Mouse (Mus musculus) hindbrain, embryonic 10.5 days (tissue): Measurements from ENCODE around the gene Tmeff1. TPM values are rescaled to one million over a fixed set of nuclear protein-coding genes. Genes with fewer than 3 reads are reported as not detected.

ENCODE experiments used
- DNase-seq: peaks from one replicate; pipeline ENCODE4 v3.0.0-alpha.2; 2017; ENCODE audit warnings: low spot score
- H3K27ac ChIP-seq: fragments of 300-500 bp; sonication (generic); 2 replicates; pipeline ENCODE4 v1.5.1; 2016; ENCODE audit warnings: mild to moderate bottlenecking, moderate library complexity
- H3K27me3 ChIP-seq: fragments of 300-500 bp; sonication (generic); 2 replicates; pipeline ENCODE4 v1.6.1; 2016; ENCODE audit warnings: mild to moderate bottlenecking; ENCODE audit not compliant: poor library complexity, insufficient read depth, severe bottlenecking
- H3K36me3 ChIP-seq: fragments of 300-500 bp; sonication (generic); 2 replicates; pipeline ENCODE4 v1.6.1; 2016; ENCODE audit warnings: mild to moderate bottlenecking, moderate library complexity
- H3K4me1 ChIP-seq: fragments of 300-500 bp; sonication (generic); replicated peaks from 2 replicates; pipeline ENCODE4 v1.6.1; 2016; ENCODE audit warnings: mild to moderate bottlenecking
- H3K4me3 ChIP-seq: fragments of 300-500 bp; sonication (generic); 2 replicates; pipeline ENCODE4 v1.5.1; 2016; ENCODE audit warnings: mild to moderate bottlenecking, moderate library complexity
- H3K9me3 ChIP-seq: fragments of 300-500 bp; sonication (generic); 2 replicates; pipeline ENCODE4 v1.6.1; 2016; ENCODE audit warnings: mild to moderate bottlenecking, moderate library complexity
- WGBS: fragments of 180-500 bp; shearing (Covaris S2); methylation state at CpG from one replicate; pipeline ENCODE4 v1.1.7; 2016; 5-methylcytosine and 5-hydroxymethylcytosine counted together
- polyA plus RNA-seq: library from polyadenylated mRNA; unstranded; fragments of >200 nt; fragmentation: Nextera tagmentation; extraction: Ambion mirVana; gene quantifications from 2 replicates; pipeline ENCODE4 v1.2.1, GENCODE M21; 2016

Gene Tmeff1
- polyA plus RNA-seq, 1 experiment from 2014 or later, result 175 TPM

DNA sequence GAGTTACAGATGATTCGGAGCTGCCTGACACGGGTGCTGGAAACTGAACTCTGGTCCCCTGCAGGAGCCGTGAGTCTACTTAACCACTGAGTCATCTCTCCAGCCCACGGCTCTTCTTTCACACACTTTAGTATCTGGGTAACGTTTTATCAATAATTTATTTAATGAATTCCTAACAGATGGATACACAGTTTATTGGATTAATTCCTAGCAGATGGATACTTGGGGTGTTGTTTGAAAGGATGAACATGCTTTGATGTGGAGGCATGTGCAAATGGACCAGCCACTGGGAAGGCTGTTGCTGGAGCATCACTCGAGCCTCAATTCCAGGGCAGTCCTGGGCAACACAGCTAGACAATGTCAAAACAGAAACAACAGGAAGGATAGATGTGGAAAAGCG is 11.1 kb downstream of the Tmeff1 start:
- Histone ChIP-seq H3K4me3 (no peak overlapping the region), H3K9me3 (no peaks in the 10 kb centered on the region), H3K27me3 (no peaks in the 10 kb centered on the region), H3K36me3 (peaks cover 51% of the 10 kb centered on the region), H3K27ac (no peak overlapping the region), H3K4me1 (peaks cover 22% of the 10 kb centered on the region)
- no peak for DNase-seq
- WGBS, result 94% methylated on average over 7 of the region's 7 CpGs

DNA sequence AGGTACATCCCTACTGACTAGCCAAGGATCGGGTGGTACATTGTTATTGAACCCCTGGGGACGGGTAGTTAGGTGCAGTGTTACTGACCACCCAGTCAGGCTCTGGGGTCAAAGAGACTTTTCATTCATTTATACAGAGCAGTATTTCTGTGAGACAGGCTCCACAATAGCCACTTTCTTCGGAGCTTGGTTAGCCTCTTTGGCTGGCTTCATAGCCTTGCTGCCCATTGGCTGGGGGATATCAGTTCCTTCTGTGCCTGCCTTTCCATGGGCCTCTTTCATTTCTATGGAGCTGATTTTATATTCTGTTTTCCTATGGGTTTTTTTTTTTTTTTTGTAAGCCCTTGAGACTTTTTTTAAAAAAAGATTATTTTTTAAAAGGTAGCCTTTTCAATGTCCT is 20.7 kb downstream of the Tmeff1 start:
- Histone ChIP-seq H3K27ac (no peak overlapping the region), H3K9me3 (no peaks in the 10 kb centered on the region), H3K4me3 (no peak overlapping the region), H3K4me1 (no peaks in the 10 kb centered on the region; the same call in 1 of the 2 replicates), H3K27me3 (no peaks in the 10 kb centered on the region), H3K36me3 (peaks cover 58% of the 10 kb centered on the region)
- DNase-seq, result no peak
- WGBS, result 69% methylated on average over 3 of the region's 3 CpGs

DNA sequence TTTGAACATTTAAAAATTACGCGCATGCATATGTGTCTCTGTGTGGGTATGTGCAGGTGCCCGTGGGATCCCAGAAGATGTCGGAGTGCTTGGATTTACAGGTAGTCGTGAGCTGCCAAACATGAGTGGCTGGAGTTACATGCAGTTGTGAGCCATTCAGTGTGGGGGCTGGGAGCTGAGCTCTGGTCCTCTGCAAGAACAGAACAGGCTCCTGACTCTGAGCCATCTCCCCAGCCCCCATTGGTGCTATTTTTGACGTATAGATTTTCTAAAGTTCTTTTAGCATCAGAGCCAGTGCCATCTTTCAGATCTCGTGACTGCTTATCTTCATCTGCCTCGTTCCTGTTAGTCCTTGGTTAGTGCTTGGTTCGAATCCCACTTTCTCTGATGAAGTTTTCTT is 24.5 kb downstream of the Tmeff1 start:
- no peaks in the 10 kb centered on the region for H3K9me3 ChIP-seq
- no peak overlapping the region for H3K4me3 ChIP-seq
- DNase-seq, result no peak
- WGBS, result 93% methylated on average over 9 of the region's 9 CpGs
- no peak overlapping the region for H3K27ac ChIP-seq
- no peaks in the 10 kb centered on the region; the same call in 1 of the 2 replicates for H3K4me1 ChIP-seq
- H3K27me3 ChIP-seq, result no peaks in the 10 kb centered on the region
- H3K36me3 ChIP-seq, result peaks cover 82% of the 10 kb centered on the region

DNA sequence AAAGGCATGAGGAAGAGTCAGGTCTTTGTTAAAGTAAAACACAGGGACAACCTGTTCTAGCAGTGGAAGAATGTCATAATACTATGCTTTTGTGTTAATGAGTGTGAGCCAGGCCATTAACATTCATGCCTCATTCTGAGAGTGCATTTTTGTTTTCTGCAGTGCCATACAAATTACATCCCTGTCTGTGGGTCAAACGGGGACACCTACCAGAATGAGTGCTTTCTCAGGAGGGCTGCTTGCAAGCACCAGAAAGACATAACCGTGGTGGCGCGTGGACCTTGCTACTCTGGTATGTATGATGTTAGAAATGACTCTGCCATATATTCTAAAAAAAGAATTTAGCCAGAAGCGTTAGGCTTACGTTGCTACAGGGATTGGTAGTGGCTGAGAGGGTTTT is 25.3 kb downstream of the Tmeff1 start:
- DNase-seq, result no peak
- 97% methylated on average over 6 of the region's 6 CpGs for WGBS
- no peak overlapping the region for H3K4me3 ChIP-seq
- no peak overlapping the region for H3K27ac ChIP-seq
- H3K9me3 ChIP-seq, result no peaks in the 10 kb centered on the region
- no peaks in the 10 kb centered on the region for H3K27me3 ChIP-seq
- peaks cover 80% of the 10 kb centered on the region for H3K36me3 ChIP-seq
- no peaks in the 10 kb centered on the region; the same call in 1 of the 2 replicates for H3K4me1 ChIP-seq

DNA sequence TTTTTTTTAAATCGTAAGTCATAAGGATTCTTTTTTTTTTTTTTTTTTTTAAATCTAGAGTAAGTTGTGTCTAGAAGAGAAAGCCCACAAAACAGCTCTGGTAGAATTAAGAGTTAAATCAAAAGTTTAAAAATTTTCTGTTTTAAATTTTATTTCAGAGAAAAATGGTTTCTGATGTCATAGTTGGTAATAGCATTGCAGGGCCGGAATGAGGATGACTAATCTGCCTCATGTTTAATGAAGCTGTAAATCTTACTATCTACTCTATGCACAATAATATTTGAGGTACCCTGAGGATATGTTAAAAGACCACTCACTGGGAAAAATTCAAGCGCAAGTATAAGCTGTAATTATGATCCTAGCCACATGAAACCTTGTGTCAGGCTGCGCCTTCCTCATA is 30.5 kb downstream of the Tmeff1 start:
- H3K27ac ChIP-seq, result no peak overlapping the region
- no peak overlapping the region for H3K4me3 ChIP-seq
- H3K4me1 ChIP-seq, result no peaks in the 10 kb centered on the region
- H3K27me3 ChIP-seq, result no peaks in the 10 kb centered on the region
- H3K36me3 ChIP-seq, result peaks cover 89% of the 10 kb centered on the region
- H3K9me3 ChIP-seq, result no peaks in the 10 kb centered on the region
- 96% methylated on average over 4 of the region's 4 CpGs for WGBS
- no peak for DNase-seq

DNA sequence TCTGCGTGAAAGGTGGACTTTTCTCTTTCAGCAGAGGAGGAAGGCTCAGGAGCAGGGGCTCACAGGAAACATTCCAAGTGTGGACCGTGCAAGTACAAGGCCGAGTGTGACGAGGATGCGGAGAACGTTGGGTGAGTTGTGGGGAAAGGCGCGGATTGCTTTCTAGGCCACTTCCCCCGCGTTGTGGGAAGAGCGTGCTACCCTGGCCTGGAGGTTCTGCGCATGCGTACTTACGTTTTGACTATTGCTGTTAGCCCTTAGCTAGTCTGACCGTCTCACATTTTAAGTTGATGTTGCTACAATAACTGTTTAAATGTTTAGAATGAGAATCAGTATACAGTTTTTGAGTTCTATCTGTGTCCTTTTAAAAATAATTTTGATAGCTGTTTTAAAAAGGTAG is 32.2 kb downstream of the Tmeff1 start:
- 98% methylated on average over 15 of the region's 15 CpGs for WGBS
- H3K4me1 ChIP-seq, result no peaks in the 10 kb centered on the region
- DNase-seq, result no peak
- no peak overlapping the region for H3K4me3 ChIP-seq
- no peaks in the 10 kb centered on the region for H3K9me3 ChIP-seq
- H3K27me3 ChIP-seq, result no peaks in the 10 kb centered on the region
- peaks cover 90% of the 10 kb centered on the region for H3K36me3 ChIP-seq
- H3K27ac ChIP-seq, result no peak overlapping the region

DNA sequence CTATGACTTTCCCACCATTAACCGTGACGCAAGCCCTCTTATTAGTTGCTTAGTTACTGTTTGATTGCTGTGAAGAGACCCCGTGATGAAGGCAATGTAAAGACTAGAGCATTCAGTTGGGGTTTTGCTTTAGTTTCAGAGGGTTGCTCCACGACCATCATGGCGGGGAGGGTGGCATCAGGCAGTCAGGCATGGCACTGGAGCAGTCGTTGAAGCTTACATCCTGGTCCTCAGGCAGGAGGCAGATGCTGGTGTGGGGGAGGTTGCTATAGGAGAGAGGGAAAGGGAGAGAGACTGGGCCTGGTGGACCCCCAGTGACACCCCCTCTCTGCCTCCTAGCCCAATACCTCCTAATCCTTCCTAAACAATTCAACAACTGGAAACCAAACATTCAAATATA is 35.1 kb downstream of the Tmeff1 start:
- no peak for DNase-seq
- no peak overlapping the region for H3K4me3 ChIP-seq
- no peaks in the 10 kb centered on the region for H3K9me3 ChIP-seq
- H3K27ac ChIP-seq, result no peak overlapping the region
- 95% methylated on average over 6 of the region's 6 CpGs for WGBS
- peaks cover 96% of the 10 kb centered on the region for H3K36me3 ChIP-seq
- H3K27me3 ChIP-seq, result no peaks in the 10 kb centered on the region
- H3K4me1 ChIP-seq, result no peaks in the 10 kb centered on the region

DNA sequence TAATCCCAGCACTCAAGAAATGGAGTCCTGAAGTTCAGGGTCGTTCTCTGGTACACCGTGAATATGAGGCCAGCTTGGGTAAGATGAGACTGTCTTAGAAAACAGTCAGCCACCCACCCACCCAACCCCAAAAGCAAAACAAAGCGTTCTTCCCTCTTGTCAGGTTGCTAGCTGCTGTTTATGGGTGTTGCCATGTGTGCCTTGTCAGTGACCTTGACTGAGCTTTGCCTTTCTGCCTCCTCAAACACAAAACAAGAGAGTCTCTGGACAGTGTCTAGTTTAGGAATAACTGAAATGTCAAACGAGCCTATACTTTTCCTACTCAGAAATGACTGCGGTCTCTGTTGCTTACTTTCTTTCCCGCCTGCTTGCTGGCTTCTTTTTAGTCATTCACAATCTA is 37.3 kb downstream of the Tmeff1 start:
- no peak for DNase-seq
- no peaks in the 10 kb centered on the region for H3K9me3 ChIP-seq
- no peaks in the 10 kb centered on the region for H3K27me3 ChIP-seq
- H3K36me3 ChIP-seq, result peaks cover 97% of the 10 kb centered on the region
- no peaks in the 10 kb centered on the region for H3K4me1 ChIP-seq
- no peak overlapping the region for H3K27ac ChIP-seq
- 92% methylated on average over 6 of the region's 6 CpGs for WGBS
- no peak overlapping the region for H3K4me3 ChIP-seq

DNA sequence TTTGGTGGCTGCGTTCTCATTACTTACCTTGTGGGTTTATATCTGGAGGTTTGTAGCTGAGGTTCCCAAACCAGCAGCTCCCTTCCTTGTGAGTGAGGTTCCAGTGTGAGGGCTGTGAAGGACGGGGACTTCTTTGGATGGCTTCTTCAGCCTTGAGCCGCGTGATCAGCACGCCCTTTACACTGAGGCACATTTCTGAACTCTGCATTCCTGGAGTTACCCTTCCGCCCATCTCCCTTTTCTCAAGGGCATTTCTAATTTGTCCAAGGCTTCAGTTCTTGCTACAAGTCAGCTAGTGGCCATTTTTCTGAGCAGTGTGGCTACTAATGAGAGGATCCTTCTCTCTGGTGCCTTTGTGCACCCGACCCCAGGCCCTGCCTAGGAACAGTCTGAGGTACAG is 38.0 kb downstream of the Tmeff1 start:
- WGBS, result 96% methylated on average over 7 of the region's 7 CpGs
- no peak overlapping the region for H3K4me3 ChIP-seq
- H3K9me3 ChIP-seq, result no peaks in the 10 kb centered on the region
- no peaks in the 10 kb centered on the region for H3K27me3 ChIP-seq
- DNase-seq, result no peak
- peaks cover 97% of the 10 kb centered on the region for H3K36me3 ChIP-seq
- no peak overlapping the region for H3K27ac ChIP-seq
- H3K4me1 ChIP-seq, result no peaks in the 10 kb centered on the region

DNA sequence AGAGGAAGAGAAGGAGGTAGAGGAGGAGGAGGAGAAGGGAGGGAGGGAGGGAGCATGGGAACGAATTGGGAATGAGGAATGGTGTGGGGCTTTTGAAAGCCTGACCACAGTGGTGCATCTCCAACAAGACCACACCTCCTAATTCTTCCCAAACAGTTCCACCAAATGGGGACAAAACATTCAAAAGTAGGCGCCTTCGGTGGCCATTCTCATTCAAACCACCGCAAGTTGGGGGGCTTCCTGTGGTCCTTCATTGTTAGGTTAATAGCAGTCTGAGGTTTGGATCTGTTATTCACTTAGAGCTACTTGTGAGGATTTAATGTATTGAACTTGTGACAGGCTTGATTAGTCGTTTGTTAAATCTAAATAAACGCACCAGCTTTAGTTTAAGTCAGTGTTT is 40.0 kb downstream of the Tmeff1 start:
- Histone ChIP-seq H3K36me3 (peaks cover 98% of the 10 kb centered on the region), H3K27ac (no peak overlapping the region)
- whole genome bisulfite sequencing, result 78% methylated on average over 6 of the region's 6 CpGs

DNA sequence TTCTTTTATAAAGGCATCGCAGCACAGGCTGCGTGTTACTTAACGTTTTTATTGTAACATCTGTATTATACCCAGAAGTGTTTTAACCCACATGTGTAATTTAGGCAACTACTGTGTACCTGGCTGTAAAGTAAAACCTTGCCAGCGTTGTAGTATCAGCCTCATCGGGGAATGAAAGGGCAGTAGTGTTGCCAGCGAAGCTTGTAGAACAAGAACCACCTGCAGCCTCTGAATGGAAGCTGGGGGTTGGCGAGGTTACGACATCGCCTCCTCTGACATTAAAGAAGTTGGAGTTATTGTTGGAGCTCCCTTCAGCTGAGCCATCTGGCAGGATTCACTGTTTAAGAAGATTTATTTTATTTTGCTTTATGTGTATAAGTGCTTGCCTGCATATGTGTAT is 40.9 kb downstream of the Tmeff1 start:
- DNase-seq, result no peak
- Histone ChIP-seq H3K4me3 (no peak overlapping the region), H3K27ac (no peak overlapping the region), H3K36me3 (peaks cover 96% of the 10 kb centered on the region), H3K4me1 (0 out of 2 replicates have a peak, but pooled peaks cover 6% of the 10 kb centered on the region), H3K9me3 (no peaks in the 10 kb centered on the region), H3K27me3 (no peaks in the 10 kb centered on the region)
- 91% methylated on average over 9 of the region's 9 CpGs for WGBS

More for the DNA sequence above, 40.0 kb downstream of the Tmeff1 start:
- Histone ChIP-seq H3K4me3 (no peak overlapping the region), H3K27me3 (no peaks in the 10 kb centered on the region), H3K9me3 (no peaks in the 10 kb centered on the region), H3K4me1 (no peaks in the 10 kb centered on the region)
- DNase-seq, result no peak

DNA sequence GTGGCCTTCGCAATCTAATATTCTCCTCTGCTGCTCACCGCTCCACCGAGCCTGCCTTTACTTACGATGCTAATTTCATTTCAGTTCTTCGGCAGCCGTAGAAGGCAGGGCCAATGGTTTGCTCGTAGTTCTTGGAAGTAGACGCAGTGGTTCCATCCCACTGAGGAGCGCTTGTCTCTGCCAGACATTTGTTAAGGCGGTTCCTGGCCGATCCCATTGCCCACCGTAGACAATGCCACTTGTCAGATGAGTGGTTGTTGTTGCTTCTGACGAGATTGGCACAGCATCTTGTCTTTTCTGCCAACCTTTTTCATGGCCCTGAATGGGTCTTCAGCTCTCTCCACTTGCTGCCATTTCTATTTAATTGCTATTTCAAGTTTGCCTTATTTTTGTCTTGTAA is 44.5 kb downstream of the Tmeff1 start:
- WGBS, result 96% methylated on average over 13 of the region's 13 CpGs
- no peak for DNase-seq
- peaks cover 20% of the 10 kb centered on the region for H3K4me1 ChIP-seq
- H3K4me3 ChIP-seq, result no peak overlapping the region
- H3K36me3 ChIP-seq, result peaks cover 80% of the 10 kb centered on the region
- H3K9me3 ChIP-seq, result no peaks in the 10 kb centered on the region
- H3K27me3 ChIP-seq, result no peaks in the 10 kb centered on the region
- H3K27ac ChIP-seq, result no peak overlapping the region

DNA sequence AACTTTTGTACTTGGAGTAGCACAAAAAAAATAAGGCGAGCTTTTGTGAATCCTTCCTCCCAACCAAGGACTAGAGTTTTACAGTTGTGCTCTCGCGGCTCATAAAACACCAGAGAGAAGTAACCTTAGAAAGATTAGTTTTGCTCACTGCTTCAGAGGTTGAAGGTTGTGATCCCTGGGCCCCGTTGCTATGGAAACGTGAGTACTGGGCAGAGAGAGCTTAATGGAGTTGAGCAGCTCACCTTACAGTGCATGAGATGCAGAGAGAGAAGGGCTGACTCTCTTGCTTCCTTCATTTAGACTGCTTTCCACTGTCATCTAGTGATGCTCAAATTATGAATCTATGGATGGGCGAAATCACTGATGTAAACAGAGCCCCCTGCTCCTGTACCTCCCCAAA is 48.6 kb downstream of the Tmeff1 start:
- peaks cover 79% of the 10 kb centered on the region for H3K36me3 ChIP-seq
- no peak overlapping the region for H3K4me3 ChIP-seq
- H3K4me1 ChIP-seq, result peaks cover 20% of the 10 kb centered on the region
- no peaks in the 10 kb centered on the region for H3K27me3 ChIP-seq
- 63% methylated on average over 6 of the region's 6 CpGs for WGBS
- no peaks in the 10 kb centered on the region for H3K9me3 ChIP-seq
- no peak overlapping the region for H3K27ac ChIP-seq
- peak; percentile 45 for DNase-seq

DNA sequence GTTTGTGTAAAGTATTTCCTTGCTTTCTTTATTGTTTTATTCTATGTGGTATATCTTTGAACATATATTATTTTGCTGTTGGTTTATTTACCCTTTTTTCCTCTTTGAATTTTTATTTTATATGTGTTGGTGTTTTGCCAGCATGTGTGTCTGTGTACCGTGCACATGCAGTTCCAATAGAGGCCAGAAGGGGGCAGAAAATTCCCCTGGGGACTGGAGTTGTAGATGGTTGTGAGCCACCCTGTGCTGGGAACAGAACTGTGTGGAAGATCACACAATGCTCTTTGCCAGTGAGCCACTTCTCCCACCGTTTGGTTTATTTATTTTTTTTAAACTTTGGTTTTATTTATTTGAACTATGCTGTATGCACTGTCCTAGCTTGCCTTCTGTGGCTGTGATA is 49.1 kb downstream of the Tmeff1 start:
- 84% methylated on average over 2 of the region's 2 CpGs for WGBS
- H3K27ac ChIP-seq, result no peak overlapping the region
- H3K4me3 ChIP-seq, result no peak overlapping the region
- H3K9me3 ChIP-seq, result no peaks in the 10 kb centered on the region
- no peaks in the 10 kb centered on the region for H3K27me3 ChIP-seq
- DNase-seq, result peak; percentile 46
- H3K36me3 ChIP-seq, result peaks cover 79% of the 10 kb centered on the region
- H3K4me1 ChIP-seq, result peaks cover 20% of the 10 kb centered on the region
